Mouse (Mus musculus) embryonic facial prominence, embryonic 10.5 days (tissue): Measurements from ENCODE around the gene Ctss. TPM values are rescaled to one million over a fixed set of nuclear protein-coding genes. Genes with fewer than 3 reads are reported as not detected.

Experiments used
- polyA plus RNA-seq: library from polyadenylated mRNA; unstranded; fragments of >200 nt; fragmentation: Nextera tagmentation; extraction: Ambion mirVana; gene quantifications from 2 replicates; pipeline ENCODE4 v1.2.1, GENCODE M21; 2016

Ctss gene
- polyA plus RNA-seq, 1 experiment from 2014 or later: 4.3 TPM

Other genes with a start within 250 kb of the Ctss start
- gene Mindy1, start 245.4 kb upstream of the Ctss start, polyA plus RNA-seq: 36.3 and 37.1 TPM in 2 replicates
- gene Prune1, start 244.7 kb upstream of the Ctss start, polyA plus RNA-seq: 27.3 and 29.1 TPM in 2 replicates
- gene Anxa9, start 219.6 kb upstream of the Ctss start, polyA plus RNA-seq: 1.3 and 1.4 TPM in 2 replicates
- gene Cers2, start 212.0 kb upstream of the Ctss start, polyA plus RNA-seq: 125 TPM in 2 replicates
- 60.9 and 61.1 TPM in 2 replicates for gene Setdb1, start 169.6 kb upstream of the Ctss start, polyA plus RNA-seq
- not detected in 2 replicates for gene 4930558C23Rik, start 123.9 kb upstream of the Ctss start, polyA plus RNA-seq
- 33.9 and 37.5 TPM in 2 replicates for gene Arnt, start 92.4 kb upstream of the Ctss start, polyA plus RNA-seq
- gene Ctsk, start 27.5 kb upstream of the Ctss start, polyA plus RNA-seq: 3.4 and 5.5 TPM in 2 replicates
- not detected in 2 replicates for gene Hormad1, start 32.9 kb downstream of the Ctss start, polyA plus RNA-seq
- gene Golph3l, start 62.1 kb downstream of the Ctss start, polyA plus RNA-seq: 29.7 and 30.3 TPM in 2 replicates
- gene Ensa, start 98.2 kb downstream of the Ctss start, polyA plus RNA-seq: 79.1 and 79.7 TPM in 2 replicates
- gene Mcl1, start 132.0 kb downstream of the Ctss start, polyA plus RNA-seq: 49.5 and 50.0 TPM in 2 replicates
- 1.00 and 1.6 TPM in 2 replicates for gene Adamtsl4, start 161.1 kb downstream of the Ctss start, polyA plus RNA-seq
- gene Ecm1, start 212.8 kb downstream of the Ctss start, polyA plus RNA-seq: 9.7 and 10.9 TPM in 2 replicates
- gene Tars2, start 233.4 kb downstream of the Ctss start, polyA plus RNA-seq: 65.5 and 71.5 TPM in 2 replicates